Mouse (Mus musculus) c-Kit-positive CD71-negative TER-119-negative erythroid progenitor cells, embryonic 14.5 days (primary cell): ENCODE results near the gene Gm3127.
"Not testable (repeated sequence)": the region's sequence is repeated elsewhere in the genome, so short reads cannot be mapped to it uniquely, and the experiment has no call there.

Experiments
- DNase-seq: peaks from one replicate; pipeline ENCODE4 v3.0.0-alpha.2; 2013; ENCODE audit warnings: low read depth

Gene Gm3127

GRCm38 (mm10) chr14:4164730-4165129 lies at the start of gene Gm3127:
Gene Gm3127, plus strand, starts transcription at chr14:4165030.
- not testable (repeated sequence) for DNase-seq

DNA sequence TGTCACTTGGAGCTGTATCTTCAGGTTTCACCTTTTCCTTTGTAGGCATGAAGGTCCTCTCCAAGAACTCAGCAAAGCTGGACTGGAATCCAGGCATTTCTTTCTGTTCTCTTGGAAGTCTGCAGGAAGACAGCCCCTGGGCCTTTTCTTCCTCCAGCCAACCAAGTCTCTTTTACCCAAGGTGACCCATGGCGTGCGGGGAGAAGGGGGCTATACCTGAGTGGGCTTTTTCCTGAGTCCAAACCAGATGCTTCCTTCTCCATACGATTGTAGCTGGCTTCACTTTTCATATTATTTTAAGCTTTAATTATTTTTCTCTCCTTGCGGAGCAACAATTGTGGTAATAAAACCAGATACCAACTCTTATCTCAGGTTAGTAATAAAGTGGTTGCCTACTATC lies 23.2 kb upstream of the Gm3127 start:
- not testable (repeated sequence) for DNase-seq

DNA sequence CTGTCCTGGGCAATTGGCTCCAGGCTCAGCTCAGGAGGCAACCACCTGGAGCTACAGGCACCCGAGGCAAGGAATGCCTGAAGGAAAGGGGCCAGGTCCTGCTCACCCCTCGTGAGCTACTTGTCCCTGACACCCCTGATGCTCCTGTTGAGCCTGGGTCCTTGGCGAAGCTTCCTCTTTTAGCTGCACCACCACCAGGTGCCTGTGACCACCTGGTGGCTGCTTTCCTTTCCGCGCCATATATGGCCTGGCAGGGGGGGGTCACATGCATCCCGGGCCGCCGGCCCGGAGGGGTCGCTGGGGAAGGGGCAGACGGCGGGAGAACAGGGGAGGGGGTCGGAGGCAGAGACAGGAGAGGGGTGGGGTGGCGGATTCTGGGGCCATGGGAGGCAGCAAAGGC lies 17.2 kb downstream of the Gm3127 start:
- DNase-seq: not testable (repeated sequence)

- DNase-seq: not testable (repeated sequence)
Observed at GRCm38 (mm10) chr14:4182491-4183210, 17.8 kb downstream of the Gm3127 start, which contains the start of gene Gm2974. Gene Gm2974, plus strand, starts transcription at chr14:4182576.

DNA sequence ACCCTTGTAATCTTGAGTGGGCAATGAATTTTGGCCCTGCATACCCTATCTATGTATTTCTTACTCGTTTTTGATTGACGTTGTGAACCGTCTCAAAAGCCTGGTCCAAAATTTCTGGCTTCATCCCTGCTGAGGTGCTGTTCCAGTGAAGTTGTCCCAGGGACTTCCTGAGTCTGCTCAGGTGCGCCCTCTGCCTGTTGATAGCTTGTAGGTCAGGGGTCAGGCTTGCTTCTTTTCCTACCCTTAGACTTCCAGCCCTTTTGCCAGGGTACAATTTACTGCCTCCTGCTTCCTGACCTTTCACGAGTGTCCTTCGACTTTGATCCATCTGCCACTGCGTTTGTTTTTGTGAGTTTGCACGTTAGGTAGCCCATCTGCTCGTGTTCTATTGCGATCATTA lies 18.5 kb downstream of the Gm3127 start:
- DNase-seq: not testable (repeated sequence)
